ENCODE assay signal across 8 mouse cellular contexts in the genomic region with DNA sequence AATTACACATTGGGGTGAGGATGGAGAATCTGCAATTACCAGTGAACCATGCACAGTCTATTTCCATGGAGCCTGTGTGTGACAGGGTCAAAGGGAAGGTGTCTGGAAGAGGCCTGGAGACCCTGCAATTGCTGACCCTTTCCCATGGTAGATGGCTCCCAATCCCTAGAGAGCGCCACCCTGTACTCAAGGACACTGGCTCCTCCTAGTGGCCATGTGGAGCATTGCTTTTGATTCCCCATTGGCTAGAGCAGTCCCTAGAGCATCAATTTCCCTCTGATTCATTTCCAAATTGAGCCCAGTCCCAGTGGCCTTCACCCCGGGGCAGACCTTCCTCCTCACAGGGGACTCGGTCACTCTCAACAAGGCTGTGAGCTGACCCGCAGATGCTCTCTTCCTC. TPM values are rescaled to one million over a fixed set of nuclear protein-coding genes. Genes with fewer than 3 reads are reported as not detected.
DNase-seq lines count a peak whose midpoint lies in the region; ATAC-seq and TF ChIP-seq lines count a peak whose summit lies in the region.

No protein-coding gene starts in this region.

- ATAC-seq in G1E (ENCODE audit: extremely low read depth, insufficient number of reproducible peaks, low FRiP score, poor library complexity, severe bottlenecking), result no peak
- peak; percentile 82 for ATAC-seq in erythroblast, adult 5-6 weeks (replicated peaks; ENCODE audit: low FRiP score, poor library complexity, severe bottlenecking)
- ATAC-seq in hindbrain, embryonic 11.5 days (ENCODE audit: low FRiP score), result 0 out of 2 replicates have a peak, but pooled peaks have one; percentile 20
- no peak for ATAC-seq in activated CD4-positive, CD25-positive, alpha-beta regulatory T cell, adult 4 months

- TF ChIP-seq POLR2A in bone marrow macrophage, adult 2 months (IDR thresholded peaks at IDR 0.05; ENCODE audit: borderline replicate concordance, low read depth, low read length), result no peak

- no peak overlapping the region for H3K4me2 ChIP-seq in hindbrain, embryonic 11.5 days (replicated peaks; ENCODE audit: low read depth, low read length)

- peak; percentile 98 for TF ChIP-seq CTCF in G1E (IDR thresholded peaks at IDR 0.05; ENCODE audit: low read depth, low read length)
- TF ChIP-seq CTCF in bone marrow macrophage, adult 2 months (IDR thresholded peaks at IDR 0.05; ENCODE audit: low read depth, low read length), result peak; percentile 84

- no peak overlapping the region for H3K9ac ChIP-seq in hindbrain, embryonic 11.5 days (ENCODE audit: low read depth, low read length)

- no peaks in the 10 kb centered on the region for H3K9me3 ChIP-seq in G1E (replicated peaks)
- no peaks in the 10 kb centered on the region for H3K9me3 ChIP-seq in hindbrain, embryonic 11.5 days (ENCODE audit: control insufficient read depth, low read length)

- peaks cover 70% of the 10 kb centered on the region for H3K27me3 ChIP-seq in G1E (ENCODE audit: insufficient read depth, low read length)
- H3K27me3 ChIP-seq in hindbrain, embryonic 11.5 days (ENCODE audit: control insufficient read depth, insufficient read depth, low read length), result peaks cover 11% of the 10 kb centered on the region

- DNase-seq in G1E (ENCODE audit: low spot score), result peak; percentile 40
- DNase-seq in hindbrain, embryonic 11.5 days (ENCODE audit: low spot score), result peak; percentile 86
- peak; percentile 60 for DNase-seq in layer of hippocampus, adult 9-11 months
- peak; percentile 87 for DNase-seq in lung, postnatal 36 days
- peak; percentile 27 to 69 for DNase-seq in spleen, adult 18-20 months

- no peak overlapping the region for H3K27ac ChIP-seq in bone marrow macrophage, adult 2 months (ENCODE audit: insufficient read depth, low read depth, low read length)
- no peak overlapping the region for H3K27ac ChIP-seq in hindbrain, embryonic 11.5 days (ENCODE audit: low read depth, low read length)

- 7% methylated on average over 4 of the region's 4 CpGs for WGBS in hindbrain, embryonic 11.5 days

- H3K36me3 ChIP-seq in G1E (replicated peaks), result no peaks in the 10 kb centered on the region
- no peaks in the 10 kb centered on the region for H3K36me3 ChIP-seq in hindbrain, embryonic 11.5 days (ENCODE audit: control insufficient read depth, insufficient read depth, low read length)

- H3K4me1 ChIP-seq in G1E (ENCODE audit: insufficient read depth, low read depth, low read length), result no peaks in the 10 kb centered on the region; the same call in 1 of the 2 replicates
- H3K4me1 ChIP-seq in bone marrow macrophage, adult 2 months (ENCODE audit: control insufficient read depth, insufficient read depth, low read length), result no peaks in the 10 kb centered on the region
- H3K4me1 ChIP-seq in hindbrain, embryonic 11.5 days (replicated peaks; ENCODE audit: control insufficient read depth, insufficient read depth, low read length), result peaks cover 16% of the 10 kb centered on the region

- H3K4me3 ChIP-seq in G1E (ENCODE audit: low read depth, low read length), result no peak overlapping the region
- no peak overlapping the region for H3K4me3 ChIP-seq in bone marrow macrophage, adult 2 months (ENCODE audit: insufficient read depth, low read length)
- H3K4me3 ChIP-seq in hindbrain, embryonic 11.5 days (ENCODE audit: low read depth, low read length), result no peak overlapping the region

RNA-seq across cellular contexts. Expression of gene Phb, which starts 17.9 kb away (rescaled TPM):
- total RNA-seq in G1E (2014; fragmentation: Nextera tagmentation) (46.6 and 50.0 TPM in 2 replicates), G1E (2017) (111 and 115 TPM in 2 replicates)
- 35.9 and 44.0 TPM in 2 replicates for polyA plus RNA-seq in G1E (2012)
- polyA plus RNA-seq in bone marrow macrophage, adult 2 months (2012; ENCODE audit: insufficient read depth, insufficient read length, missing spikeins), result 54.8 and 59.1 TPM in 2 replicates
- 21.9 and 30.6 TPM in 2 replicates for total RNA-seq in erythroblast, adult 5-6 weeks (2015; ENCODE audit: low replicate concordance)
- total RNA-seq in erythroblast, adult 5-6 weeks (2017; ENCODE audit: low replicate concordance), result 14.2 and 20.3 TPM in 2 replicates
- polyA plus RNA-seq in hindbrain, embryonic 11.5 days (2014; fragmentation: Nextera tagmentation; extraction: Ambion mirVana), result 176 and 195 TPM in 2 replicates
- polyA plus RNA-seq in activated CD4-positive, CD25-positive, alpha-beta regulatory T cell, adult 4 months (2017; shearing (Covaris generic)), result 100 to 1,000 TPM; 131 to 144 TPM

Comparison
In these comparisons a context has a peak if more than half of its experiments do, and no peak if none do; other contexts are left out.
1. ATAC-seq: peak in erythroblast, adult 5-6 weeks (single experiment) and hindbrain, embryonic 11.5 days (single experiment); none in G1E (single experiment) and activated CD4-positive, CD25-positive, alpha-beta regulatory T cell, adult 4 months (single experiment).
2. Peak in every context shown above with its lines, with median percentiles within 50 percentile points of each other: DNase-seq.